Mouse (Mus musculus) layer of hippocampus, adult 2 months (tissue): ENCODE measurements around the gene Ttc30b. TPM values are rescaled to one million over a fixed set of nuclear protein-coding genes. Genes with fewer than 3 reads are reported as not detected.

Experiments used
- DNase-seq, 2 experiments: peaks; one replicate each; pipeline ENCODE4 v3.0.0; 2022; ENCODE audit warnings: low spot score in 2 of 2
- H3K27ac ChIP-seq: fragments of 200-600 bp; 2 replicates; pipeline ENCODE4 v1.8.1; 2022
- H3K4me3 ChIP-seq: fragments of 200-600 bp; 2 replicates; pipeline ENCODE4 v1.8.1; 2022; ENCODE audit warnings: mild to moderate bottlenecking
- CTCF ChIP-seq: fragments of 200-600 bp; conservative IDR thresholded peaks from 2 replicates; pipeline ENCODE4 v1.8.1; 2022; ENCODE audit warnings: antibody characterized with exemption, mild to moderate bottlenecking, moderate library complexity
- total RNA-seq, 2 experiments: library from RNA; stranded (reverse); gene quantifications; 2 replicates each; pipeline ENCODE4 v1.2.3; 2021

Gene Ttc30b
- total RNA-seq, 2 experiments from 2014 or later, result 13.6 to 15.7 TPM

GRCm38 (mm10) chr2:75930941-75931340 lies 7.4 kb downstream of the Ttc30b start:
- Histone ChIP-seq H3K4me3 (no peak overlapping the region), H3K27ac (no peak overlapping the region)
- TF ChIP-seq CTCF, result no peak
- DNase-seq, result no peak

- no peak for TF ChIP-seq CTCF
- Histone ChIP-seq H3K4me3 (no peak overlapping the region), H3K27ac (peak overlapping the region; percentile 18; the same call in 1 of the 2 replicates)
- no peak for DNase-seq
These were observed 8.5 kb downstream of the Ttc30b start for GRCm38 (mm10) chr2:75929786-75930444.

GRCm38 (mm10) chr2:75929141-75929540 lies 9.2 kb downstream of the Ttc30b start:
- TF ChIP-seq CTCF, result no peak
- Histone ChIP-seq H3K27ac (peak overlapping the region; percentile 18; the same call in 1 of the 2 replicates), H3K4me3 (no peak overlapping the region)
- no peak for DNase-seq

GRCm38 (mm10) chr2:75928011-75928410 lies 10.4 kb downstream of the Ttc30b start:
- no peak for TF ChIP-seq CTCF
- Histone ChIP-seq H3K27ac (no peak overlapping the region), H3K4me3 (no peak overlapping the region)
- DNase-seq, result no peak

GRCm38 (mm10) chr2:75926061-75926460 lies 12.3 kb downstream of the Ttc30b start:
- no peak for TF ChIP-seq CTCF
- Histone ChIP-seq H3K27ac (no peak overlapping the region), H3K4me3 (no peak overlapping the region)
- DNase-seq, result no peak

GRCm38 (mm10) chr2:75923807-75924340 lies 14.5 kb downstream of the Ttc30b start:
- H3K27ac ChIP-seq, result no peak overlapping the region
- DNase-seq, result no peak

GRCm38 (mm10) chr2:75915040-75915439 lies 23.3 kb downstream of the Ttc30b start:
- DNase-seq, result no peak
- H3K4me3 ChIP-seq, result no peak overlapping the region
- no peak for TF ChIP-seq CTCF
- no peak overlapping the region for H3K27ac ChIP-seq

More at GRCm38 (mm10) chr2:75923807-75924340, 14.5 kb downstream of the Ttc30b start:
- TF ChIP-seq CTCF, result no peak
- H3K4me3 ChIP-seq, result no peak overlapping the region

GRCm38 (mm10) chr2:75907142-75907541 lies 31.2 kb downstream of the Ttc30b start:
- TF ChIP-seq CTCF, result no peak
- no peak overlapping the region for H3K4me3 ChIP-seq
- H3K27ac ChIP-seq, result no peak overlapping the region
- no peak for DNase-seq

GRCm38 (mm10) chr2:75901869-75902268 lies 36.5 kb downstream of the Ttc30b start:
- Histone ChIP-seq H3K27ac (no peak overlapping the region), H3K4me3 (no peak overlapping the region)
- TF ChIP-seq CTCF, result no peak
- DNase-seq, result no peak

GRCm38 (mm10) chr2:75900281-75900680 lies 38.1 kb downstream of the Ttc30b start:
- Histone ChIP-seq H3K27ac (no peak overlapping the region), H3K4me3 (no peak overlapping the region)
- no peak for TF ChIP-seq CTCF
- no peak for DNase-seq

GRCm38 (mm10) chr2:75895711-75896110 lies 42.7 kb downstream of the Ttc30b start:
- H3K27ac ChIP-seq, result no peak overlapping the region
- TF ChIP-seq CTCF, result no peak
- H3K4me3 ChIP-seq, result no peak overlapping the region
- no peak for DNase-seq

- Histone ChIP-seq H3K4me3 (no peak overlapping the region), H3K27ac (no peak overlapping the region)
- no peak for DNase-seq
- no peak for TF ChIP-seq CTCF
These were observed 46.4 kb downstream of the Ttc30b start for GRCm38 (mm10) chr2:75891981-75892380.

Other genes starting within 250 kb of the Ttc30b start
- 10 to 100 TPM; 12.6 to 13.6 TPM for gene Nfe2l2, start 233.9 kb downstream of the Ttc30b start, total RNA-seq
- gene Agps, start 106.4 kb downstream of the Ttc30b start, total RNA-seq, result 10 to 100 TPM; 37.0 to 40.2 TPM
- gene Ttc30a2, start 39.6 kb upstream of the Ttc30b start, total RNA-seq, result under 1 TPM; 0.20 to 0.52 TPM
- 1 to 10 TPM; 3.3 to 3.7 TPM for gene Ttc30a1, start 43.4 kb upstream of the Ttc30b start, total RNA-seq